Mouse (Mus musculus) ES-E14 (cell line): ENCODE measurements around the gene Ccdc183.
A peak's percentile ranks its signal among the peaks of the same experiment; 100 is the strongest.

Source experiments
- ZC3H11A ChIP-seq: IDR thresholded peaks from 2 replicates; pipeline ENCODE4 v1.6.1; 2012; ENCODE audit warnings: low read depth, mild to moderate bottlenecking, inconsistent platforms, low read length, borderline replicate concordance
- ZNF384 ChIP-seq: IDR thresholded peaks from 2 replicates; pipeline ENCODE4 v1.6.1; 2012; ENCODE audit warnings: low read depth, low read length, inconsistent platforms

DNA sequence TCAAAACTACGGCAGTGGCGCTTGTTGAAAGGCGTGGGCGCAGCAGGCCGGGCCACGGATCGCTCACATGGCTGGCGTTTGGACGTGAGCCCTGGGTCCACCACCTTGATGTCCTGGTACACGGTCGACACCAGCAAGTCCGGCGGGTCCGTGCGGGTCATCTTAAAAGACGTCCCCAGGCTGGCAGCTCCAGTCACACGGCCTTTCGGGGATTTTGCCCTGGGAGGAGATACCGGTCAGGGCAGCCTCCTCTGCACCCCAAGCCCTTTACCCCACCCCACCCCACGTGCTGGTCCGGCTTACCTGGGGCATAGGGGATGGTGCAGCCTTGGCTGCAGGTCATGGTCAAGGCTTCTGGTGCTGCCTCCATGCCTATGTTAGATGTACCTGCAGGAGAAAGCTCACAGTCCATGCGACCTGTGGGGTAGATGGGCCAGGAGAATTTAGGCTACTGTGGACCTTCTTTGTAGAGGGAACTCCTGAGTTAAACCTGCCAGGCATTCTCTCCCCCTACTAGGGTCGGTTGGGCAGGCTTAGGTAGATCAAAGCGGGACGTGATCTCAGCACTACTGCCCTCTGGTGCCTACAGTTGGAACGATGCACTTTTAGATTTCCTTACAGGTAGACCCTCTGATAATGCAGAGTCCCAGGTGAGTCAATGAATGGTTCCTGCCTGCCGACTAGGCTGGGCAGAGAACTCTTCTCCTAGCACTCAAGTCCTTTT lies 37.6 kb downstream of the Ccdc183 start:
- 0 out of 2 replicates have a peak, but pooled peaks have one; percentile 9 for TF ChIP-seq ZC3H11A
- TF ChIP-seq ZNF384, result no peak
